Mouse (Mus musculus): Measurements from ENCODE around the gene Ddr1. TPM values are rescaled to one million over a fixed set of nuclear protein-coding genes. Genes with fewer than 3 reads are reported as not detected.
"Not testable (repeated sequence)": the region's sequence is repeated elsewhere in the genome, so short reads cannot be mapped to it uniquely, and the experiment has no call there.

Gene Ddr1
- polyA plus RNA-seq, 1 experiment = 44.9 TPM

GRCm38 (mm10) chr17:35737743-35738142 lies 33.3 kb upstream of the Ddr1 start:
- H3K4me3 ChIP-seq (ENCODE audit: insufficient read depth, low read length) = no peak overlapping the region
- H3K27ac ChIP-seq (ENCODE audit: insufficient read depth, low read length) = no peak overlapping the region

GRCm38 (mm10) chr17:35736280-35736960 lies 32.0 kb upstream of the Ddr1 start:
- H3K4me3 ChIP-seq (ENCODE audit: insufficient read depth, low read length) = no peak overlapping the region
- no peak for TF ChIP-seq POLR2A (IDR thresholded peaks at IDR 0.05; ENCODE audit: extremely low read depth, insufficient read depth, low read length)
- peak; percentile 74 for TF ChIP-seq CTCF (IDR thresholded peaks at IDR 0.05; ENCODE audit: extremely low read depth, insufficient read depth, low read length)
- H3K27ac ChIP-seq (ENCODE audit: insufficient read depth, low read length) = no peak overlapping the region
- H3K4me1 ChIP-seq (ENCODE audit: control insufficient read depth, insufficient read depth, low read length) = no peaks in the 10 kb centered on the region

More at GRCm38 (mm10) chr17:35737743-35738142, 33.3 kb upstream of the Ddr1 start:
- TF ChIP-seq CTCF (IDR thresholded peaks at IDR 0.05; ENCODE audit: extremely low read depth, insufficient read depth, low read length) = peak; percentile 76
- TF ChIP-seq POLR2A (IDR thresholded peaks at IDR 0.05; ENCODE audit: extremely low read depth, insufficient read depth, low read length) = no peak
- H3K4me1 ChIP-seq (ENCODE audit: control insufficient read depth, insufficient read depth, low read length) = no peaks in the 10 kb centered on the region

- no peaks in the 10 kb centered on the region for H3K4me1 ChIP-seq (ENCODE audit: control insufficient read depth, insufficient read depth, low read length)
- H3K27ac ChIP-seq (ENCODE audit: insufficient read depth, low read length) = no peak overlapping the region
- TF ChIP-seq POLR2A (IDR thresholded peaks at IDR 0.05; ENCODE audit: extremely low read depth, insufficient read depth, low read length) = no peak
- no peak for TF ChIP-seq CTCF (IDR thresholded peaks at IDR 0.05; ENCODE audit: extremely low read depth, insufficient read depth, low read length)
- no peak overlapping the region for H3K4me3 ChIP-seq (ENCODE audit: insufficient read depth, low read length)
Observed at GRCm38 (mm10) chr17:35734478-35734877, 30.1 kb upstream of the Ddr1 start.

- Histone ChIP-seq H3K27ac (ENCODE audit: insufficient read depth, low read length) (no peak overlapping the region), H3K4me3 (ENCODE audit: insufficient read depth, low read length) (no peak overlapping the region), H3K4me1 (ENCODE audit: control insufficient read depth, insufficient read depth, low read length) (no peaks in the 10 kb centered on the region)
- TF ChIP-seq POLR2A (IDR thresholded peaks at IDR 0.05; ENCODE audit: extremely low read depth, insufficient read depth, low read length) = no peak
Observed at GRCm38 (mm10) chr17:35733398-35733797, 29.0 kb upstream of the Ddr1 start.

GRCm38 (mm10) chr17:35731431-35732145 lies 27.2 kb upstream of the Ddr1 start:
- TF ChIP-seq CTCF (IDR thresholded peaks at IDR 0.05; ENCODE audit: extremely low read depth, insufficient read depth, low read length) (no peak), POLR2A (IDR thresholded peaks at IDR 0.05; ENCODE audit: extremely low read depth, insufficient read depth, low read length) (no peak)
- H3K4me3 ChIP-seq (ENCODE audit: insufficient read depth, low read length) = no peak overlapping the region
- H3K4me1 ChIP-seq (ENCODE audit: control insufficient read depth, insufficient read depth, low read length) = no peaks in the 10 kb centered on the region
- H3K27ac ChIP-seq (ENCODE audit: insufficient read depth, low read length) = no peak overlapping the region

- H3K4me3 ChIP-seq (ENCODE audit: insufficient read depth, low read length); H3K4me1 ChIP-seq (ENCODE audit: control insufficient read depth, insufficient read depth, low read length); H3K27ac ChIP-seq (ENCODE audit: insufficient read depth, low read length): not testable (repeated sequence)
Observed at GRCm38 (mm10) chr17:35730112-35730511, 25.7 kb upstream of the Ddr1 start.

GRCm38 (mm10) chr17:35728821-35729220 lies 24.4 kb upstream of the Ddr1 start:
- TF ChIP-seq POLR2A (IDR thresholded peaks at IDR 0.05; ENCODE audit: extremely low read depth, insufficient read depth, low read length) (no peak), CTCF (IDR thresholded peaks at IDR 0.05; ENCODE audit: extremely low read depth, insufficient read depth, low read length) (no peak)
- no peak overlapping the region for H3K27ac ChIP-seq (ENCODE audit: insufficient read depth, low read length)
- no peaks in the 10 kb centered on the region; the same call in 1 of the 2 replicates for H3K4me1 ChIP-seq (ENCODE audit: control insufficient read depth, insufficient read depth, low read length)

GRCm38 (mm10) chr17:35727471-35728205 lies 23.2 kb upstream of the Ddr1 start:
- TF ChIP-seq CTCF (IDR thresholded peaks at IDR 0.05; ENCODE audit: extremely low read depth, insufficient read depth, low read length) (no peak), POLR2A (IDR thresholded peaks at IDR 0.05; ENCODE audit: extremely low read depth, insufficient read depth, low read length) (no peak)
- Histone ChIP-seq H3K4me3 (ENCODE audit: insufficient read depth, low read length) (no peak overlapping the region), H3K4me1 (ENCODE audit: control insufficient read depth, insufficient read depth, low read length) (no peaks in the 10 kb centered on the region; the same call in 1 of the 2 replicates), H3K27ac (ENCODE audit: insufficient read depth, low read length) (no peak overlapping the region)

More at GRCm38 (mm10) chr17:35728821-35729220, 24.4 kb upstream of the Ddr1 start:
- H3K4me3 ChIP-seq (ENCODE audit: insufficient read depth, low read length) = no peak overlapping the region

- H3K4me3 ChIP-seq (ENCODE audit: insufficient read depth, low read length) = no peak overlapping the region
- H3K27ac ChIP-seq (ENCODE audit: insufficient read depth, low read length) = no peak overlapping the region
- TF ChIP-seq CTCF (IDR thresholded peaks at IDR 0.05; ENCODE audit: extremely low read depth, insufficient read depth, low read length) = no peak
- no peak for TF ChIP-seq POLR2A (IDR thresholded peaks at IDR 0.05; ENCODE audit: extremely low read depth, insufficient read depth, low read length)
- H3K4me1 ChIP-seq (ENCODE audit: control insufficient read depth, insufficient read depth, low read length) = no peaks in the 10 kb centered on the region; the same call in 1 of the 2 replicates
Observed at GRCm38 (mm10) chr17:35727028-35727427, 22.6 kb upstream of the Ddr1 start.

All from cortical plate, adult 2 months (tissue).